Mouse (Mus musculus) cerebellum, postnatal 4 days (tissue): ENCODE data around the gene 1700013G24Rik.

Experiments used
- DNase-seq, 2 experiments: peaks; one replicate each; pipeline ENCODE4 v3.0.0; 2022; ENCODE audit warnings: low spot score in 2 of 2, mixed read lengths in 1 of 2

1700013G24Rik gene

DNA sequence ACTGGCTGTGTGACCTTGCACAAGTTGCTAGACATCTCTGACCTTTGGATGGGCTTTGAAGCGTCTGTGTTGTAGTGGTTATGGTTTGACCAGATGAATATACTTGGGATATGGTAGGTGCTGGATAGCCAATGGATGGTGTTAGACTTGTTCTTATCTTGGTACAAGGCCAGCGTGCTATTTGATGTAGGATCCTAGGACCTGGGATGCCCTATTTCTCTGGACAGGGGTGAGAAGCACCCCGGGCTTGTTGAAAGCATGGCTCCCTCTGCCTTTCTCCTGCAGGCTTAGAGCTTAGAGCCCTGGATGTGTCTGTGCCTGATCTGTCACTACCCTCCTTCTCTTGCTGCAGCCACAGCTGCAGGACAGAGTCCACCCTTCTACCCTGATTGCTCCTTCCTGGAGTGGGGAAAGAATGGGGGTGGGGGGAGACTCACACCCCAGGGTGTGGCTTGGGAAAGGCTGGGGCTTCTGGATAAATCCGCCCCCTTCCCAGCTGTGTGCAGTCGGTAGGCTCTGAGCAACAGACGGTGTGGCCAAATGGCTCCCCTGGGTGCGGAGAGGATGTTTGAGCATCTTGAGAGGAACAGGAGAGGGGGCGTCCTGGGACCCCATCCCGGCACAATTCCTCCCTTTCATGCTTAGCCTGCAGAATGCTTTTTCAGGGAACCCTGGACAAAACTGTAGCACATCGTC lies 23.1 kb downstream of the 1700013G24Rik start:
- DNase-seq = no peak

DNA sequence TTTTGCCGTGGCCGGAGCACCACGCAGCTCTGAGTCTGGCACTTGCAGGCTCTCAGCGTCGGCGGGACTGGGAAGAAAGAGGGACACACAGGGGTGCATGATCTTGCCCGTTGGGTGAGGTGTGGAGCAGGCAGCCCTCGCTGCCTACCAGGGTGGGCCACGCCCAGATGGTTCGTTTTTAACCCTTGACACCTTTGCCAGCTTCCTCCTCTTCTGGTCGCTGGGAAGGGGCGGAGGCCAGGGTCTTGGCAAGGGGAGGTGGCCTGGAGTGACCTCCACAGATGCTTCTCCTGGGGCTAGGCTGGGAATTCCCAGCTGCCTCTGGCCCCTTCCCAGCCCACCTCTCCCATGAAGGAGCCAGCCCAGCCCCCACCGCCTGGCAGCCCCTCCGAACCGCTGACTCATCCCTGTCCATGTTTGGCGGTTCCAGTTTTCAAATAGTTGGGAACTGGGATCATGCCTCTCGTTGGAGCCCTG lies 23.7 kb downstream of the 1700013G24Rik start:
- DNase-seq = no peak

GRCm38 (mm10) chr4:137477611-137478010 lies 24.5 kb downstream of the 1700013G24Rik start:
- no peak for DNase-seq

DNA sequence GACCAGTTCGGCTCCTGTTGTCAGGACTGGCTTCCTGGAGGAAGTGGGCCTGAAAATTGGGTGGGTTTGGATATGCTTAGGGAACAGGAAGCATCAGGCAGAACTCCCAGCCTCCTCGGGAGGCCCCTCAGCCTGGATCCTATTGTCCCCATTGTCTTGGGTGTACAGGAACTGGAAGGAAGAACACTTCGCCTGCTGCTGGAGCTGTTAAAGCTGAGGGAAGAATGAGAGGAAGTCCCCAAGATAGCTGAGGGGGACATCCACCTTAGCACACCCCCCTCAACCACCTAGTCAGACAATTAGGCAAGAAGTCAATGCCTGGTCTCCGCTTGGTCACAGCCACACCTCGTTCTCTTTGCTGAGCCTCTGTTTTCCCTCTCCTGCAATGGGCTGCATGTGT lies 25.2 kb downstream of the 1700013G24Rik start:
- DNase-seq = no peak

- DNase-seq = no peak
Observed at GRCm38 (mm10) chr4:137479757-137480156, 26.7 kb downstream of the 1700013G24Rik start.

DNA sequence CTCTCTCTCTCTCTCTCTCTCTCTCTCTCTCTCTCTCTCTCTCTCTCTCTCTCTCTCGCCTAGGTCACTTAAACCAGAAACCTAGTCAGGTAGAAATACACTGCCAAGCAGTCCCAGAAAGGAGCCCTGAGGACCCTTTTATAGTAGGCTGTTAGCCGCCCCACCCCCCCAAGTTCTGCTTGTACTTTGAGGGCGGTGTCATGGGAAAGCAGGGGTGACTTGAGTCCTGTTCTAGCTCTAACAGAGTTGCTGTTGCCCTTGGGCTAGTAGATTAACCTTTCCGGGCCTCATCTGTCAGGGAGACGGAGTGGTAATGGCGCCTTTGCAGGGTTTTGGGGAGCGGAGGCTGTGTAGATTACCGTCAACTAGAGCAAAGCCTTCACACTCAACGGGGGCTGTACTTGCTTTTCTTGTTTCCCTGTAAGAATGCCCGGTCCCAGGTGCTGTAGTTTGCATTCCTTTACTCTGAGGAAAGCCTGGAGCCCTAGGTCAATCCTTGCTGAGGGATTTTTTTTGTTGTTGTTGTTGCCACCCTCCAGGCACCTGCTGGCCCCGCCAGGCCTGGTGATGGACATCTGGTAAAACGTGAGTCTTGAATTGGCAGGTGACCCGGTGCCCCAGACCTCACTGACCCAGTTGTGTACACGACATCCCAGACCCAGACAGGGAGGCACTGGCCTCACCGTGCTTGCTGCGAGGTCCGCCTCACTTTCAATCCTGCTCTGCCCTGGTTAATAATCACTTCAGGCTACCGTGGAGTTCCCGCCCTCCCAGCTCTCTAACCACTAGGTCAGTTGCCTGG lies 27.3 kb downstream of the 1700013G24Rik start:
- DNase-seq = no peak

DNA sequence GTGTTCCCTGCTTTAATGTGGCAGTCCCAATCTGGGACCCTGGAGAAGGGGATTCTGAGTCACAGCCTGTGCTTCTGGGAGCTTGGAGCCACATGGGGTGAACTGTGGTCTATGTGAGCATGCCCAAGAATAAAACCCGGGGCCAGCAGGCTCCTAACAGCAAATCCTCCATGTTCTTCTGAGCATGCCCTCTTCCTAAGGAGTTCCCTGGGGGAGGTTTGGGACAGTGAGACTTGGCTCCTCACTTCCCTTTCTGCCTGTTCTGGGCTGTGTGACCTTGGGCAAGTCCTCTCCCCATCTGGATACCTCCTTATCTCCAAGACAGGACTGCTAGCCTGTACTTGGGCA lies 27.9 kb downstream of the 1700013G24Rik start:
- no peak for DNase-seq

- no peak for DNase-seq
Observed at GRCm38 (mm10) chr4:137481381-137482030, 28.4 kb downstream of the 1700013G24Rik start.

DNA sequence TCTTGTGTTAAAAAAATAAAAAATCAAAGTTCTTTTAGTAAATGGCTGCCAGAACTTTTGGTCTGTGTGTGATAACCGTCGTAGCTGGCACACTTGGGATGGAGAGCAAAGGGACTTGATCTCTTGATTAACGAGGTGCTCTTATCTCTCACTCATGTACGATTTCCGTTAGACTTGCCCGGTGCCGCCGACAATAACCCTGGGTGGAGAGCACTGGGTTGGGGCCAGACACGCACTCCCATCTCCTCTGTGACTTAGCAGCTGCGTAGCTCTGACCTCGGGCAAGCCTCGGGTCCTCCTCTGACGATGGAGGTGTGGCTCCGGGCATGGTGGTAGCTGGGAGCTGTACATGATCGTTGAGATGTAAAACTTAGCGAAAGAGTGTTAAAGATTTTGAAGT lies 30.8 kb downstream of the 1700013G24Rik start:
- no peak for DNase-seq

GRCm38 (mm10) chr4:137484586-137484985 lies 31.5 kb downstream of the 1700013G24Rik start:
- DNase-seq = peak in 1 of 2 experiments; percentile 80

DNA sequence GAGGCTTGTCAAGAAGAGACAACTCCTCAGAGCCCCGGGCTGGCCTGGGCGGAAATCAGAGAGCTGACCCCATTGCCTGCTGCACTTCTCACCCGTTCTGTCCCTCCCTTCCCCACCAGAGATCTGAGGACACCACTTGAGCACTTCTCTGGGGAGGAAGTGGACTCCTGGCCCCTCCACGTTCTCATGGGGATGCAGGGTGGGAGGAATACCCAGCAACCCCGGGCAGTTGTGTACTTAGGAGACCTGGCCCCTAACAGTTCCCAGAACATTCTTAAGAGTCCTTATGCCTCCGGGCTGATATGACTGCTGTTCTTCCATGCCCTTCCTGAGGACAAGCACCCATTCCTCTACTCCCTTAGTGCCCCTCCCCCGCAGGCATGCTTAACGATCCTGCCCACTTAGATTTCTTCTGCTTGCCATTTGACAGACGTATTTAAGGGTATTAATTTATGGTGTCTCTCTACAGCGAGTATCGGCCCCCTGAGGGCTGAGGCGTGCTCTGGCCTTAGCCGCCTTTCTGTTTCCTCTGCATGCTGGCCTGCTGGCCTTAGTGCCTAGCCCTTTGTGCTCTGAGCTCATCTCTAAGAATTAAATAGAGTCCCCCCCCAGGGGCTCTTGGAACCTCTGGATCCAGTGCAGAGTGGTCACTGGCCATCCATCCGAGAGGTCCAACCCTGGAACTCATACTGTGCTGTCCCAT lies 32.3 kb downstream of the 1700013G24Rik start:
- DNase-seq = no peak

GRCm38 (mm10) chr4:137486081-137487014 lies 33.3 kb downstream of the 1700013G24Rik start:
- DNase-seq = no peak

DNA sequence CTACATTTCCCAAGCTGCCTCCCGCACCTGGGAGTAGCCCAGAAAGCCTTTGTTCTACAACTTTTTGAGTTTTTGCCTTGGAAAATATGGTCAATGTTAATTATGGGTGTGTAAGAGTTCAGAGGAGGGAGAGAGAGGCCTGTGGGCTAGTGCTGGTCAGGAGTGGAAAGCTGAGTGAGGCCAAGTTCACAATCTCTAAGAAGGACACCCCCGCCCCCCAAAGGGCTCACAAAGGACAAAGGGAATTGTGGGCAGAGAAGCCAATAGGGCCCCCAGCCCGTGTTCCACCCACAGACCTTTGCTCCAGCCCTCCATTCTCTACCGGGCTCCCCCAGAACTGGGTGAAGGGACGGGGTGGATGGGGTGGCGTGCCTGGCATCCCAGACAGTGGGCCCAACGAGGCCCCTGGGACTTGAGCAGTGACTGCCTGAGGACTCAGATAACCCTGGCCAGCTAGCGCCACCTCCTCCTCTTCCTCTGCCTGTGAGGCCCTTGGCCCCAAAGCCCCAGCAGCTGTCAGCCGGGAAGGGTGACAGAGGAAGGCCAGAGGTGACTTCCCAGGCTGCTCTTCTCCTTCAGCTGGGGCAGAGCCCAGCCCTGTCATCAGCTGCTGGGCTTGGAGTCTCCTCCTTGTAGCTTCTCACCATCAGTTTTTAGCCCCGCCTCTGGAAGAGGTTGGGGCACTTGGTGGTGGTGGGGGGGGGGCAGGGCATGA lies 34.4 kb downstream of the 1700013G24Rik start:
- no peak for DNase-seq

DNA sequence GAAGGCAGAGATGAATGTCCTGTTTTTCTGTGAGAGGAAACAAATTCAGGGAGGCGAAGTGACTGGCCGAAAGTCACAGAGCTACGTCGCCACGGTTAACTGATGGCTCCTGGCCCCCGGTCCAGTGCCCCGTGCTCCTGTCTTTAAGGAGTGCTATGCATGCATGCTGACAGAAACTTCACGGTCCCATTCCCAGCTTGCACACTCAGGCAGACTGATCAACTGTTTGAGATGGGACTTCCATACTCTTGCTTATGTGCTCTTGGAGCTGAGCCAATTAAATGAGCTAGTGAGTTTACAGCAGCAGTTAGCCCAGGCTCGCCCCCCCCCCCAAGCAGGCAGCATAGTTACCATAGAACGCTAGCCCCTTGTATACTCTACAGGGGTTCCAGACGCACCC lies 35.0 kb downstream of the 1700013G24Rik start:
- DNase-seq = no peak

- no peak for DNase-seq
Observed at GRCm38 (mm10) chr4:137488571-137489303, 35.7 kb downstream of the 1700013G24Rik start.

DNA sequence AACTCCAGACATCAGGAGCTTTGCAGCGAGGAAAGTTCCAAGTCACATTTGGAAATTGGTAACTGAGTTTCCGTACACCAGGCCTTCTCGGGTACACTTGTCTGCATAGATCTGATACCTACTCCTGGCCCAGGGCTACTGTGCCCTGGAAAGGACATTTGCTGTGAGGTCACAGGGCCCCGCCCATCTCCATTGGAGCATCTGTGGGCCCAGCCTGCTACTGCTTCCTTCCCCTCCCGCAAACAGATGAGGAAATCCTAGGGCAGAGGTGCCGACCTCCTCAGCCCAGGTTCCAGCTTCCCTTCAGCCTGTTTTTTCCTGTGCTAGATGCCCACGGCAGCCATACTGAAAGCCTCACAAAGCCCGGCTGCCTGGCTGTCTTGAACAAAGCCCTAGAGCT lies 36.9 kb downstream of the 1700013G24Rik start:
- no peak for DNase-seq

DNA sequence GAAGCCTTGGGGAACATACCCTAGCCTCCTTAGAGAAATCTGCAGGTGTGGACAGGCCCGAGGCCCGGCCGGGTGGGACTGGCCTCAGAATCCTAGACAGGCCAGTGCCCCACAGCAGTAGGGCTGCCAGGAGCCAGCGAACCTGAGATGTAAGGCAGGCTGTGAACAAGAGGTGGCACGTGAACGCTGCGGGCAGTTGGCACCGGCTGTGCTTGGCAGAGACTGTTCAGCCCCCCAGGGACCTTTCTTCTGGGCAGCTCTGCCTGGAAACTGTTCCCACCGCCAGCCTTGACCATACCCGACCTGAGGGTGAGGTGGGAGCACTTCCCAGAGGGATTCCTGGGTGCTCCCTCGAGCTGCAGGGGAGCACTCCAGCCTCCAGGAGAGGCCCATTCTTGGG lies 39.5 kb downstream of the 1700013G24Rik start:
- DNase-seq = no peak

- DNase-seq = no peak
Observed at GRCm38 (mm10) chr4:137493187-137493586, 40.1 kb downstream of the 1700013G24Rik start.

GRCm38 (mm10) chr4:137494751-137495500 lies 41.8 kb downstream of the 1700013G24Rik start:
- peak in 1 of 2 experiments; percentile 58 for DNase-seq
